Mouse (Mus musculus): ENCODE measurements around the gene Hnf4a.

DNA sequence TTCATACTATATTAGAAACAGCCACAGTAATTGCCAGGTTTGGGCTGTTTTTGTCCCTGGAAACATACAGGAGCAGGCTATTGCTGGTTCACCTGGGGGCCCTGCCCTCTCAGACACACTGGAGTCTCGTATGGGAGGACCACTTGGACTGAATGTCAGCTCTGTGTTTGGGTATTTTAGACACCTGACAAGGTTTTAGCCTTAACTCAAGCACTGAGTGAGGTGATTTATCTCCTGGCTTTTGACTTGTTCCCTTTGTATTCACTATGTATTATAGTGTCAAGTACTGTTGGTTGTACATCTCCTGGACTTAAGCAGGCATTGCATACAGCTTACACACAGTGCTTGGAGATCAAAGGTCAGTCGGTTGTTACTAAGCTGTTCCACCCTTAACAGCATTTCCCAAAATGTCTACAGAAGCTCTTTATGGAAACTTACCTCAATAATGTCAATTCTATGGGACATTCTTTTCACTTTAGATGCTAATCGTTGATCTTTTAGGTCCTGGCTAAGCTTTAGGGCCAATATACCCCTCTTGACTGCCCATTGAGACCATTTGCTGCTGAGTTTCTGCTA, 110.1 kb downstream of the Hnf4a start:
- TF ChIP-seq POLR2A (IDR thresholded peaks at IDR 0.05; ENCODE audit: low read depth, low read length) (no peak), CTCF (IDR thresholded peaks at IDR 0.05; ENCODE audit: borderline replicate concordance, insufficient read depth, low read length) (no peak)
